Mouse (Mus musculus): ENCODE data around the gene Gm42420.

- TF ChIP-seq CTCF (IDR thresholded peaks at IDR 0.05; ENCODE audit: extremely low read depth, insufficient read depth, low read length) (no peak), POLR2A (IDR thresholded peaks at IDR 0.05; ENCODE audit: extremely low read depth, insufficient read depth, low read length) (no peak)
Measured at GRCm38 (mm10) chr6:39601828-39602227, 16.3 kb downstream of the Gm42420 start.
